Mouse (Mus musculus) thymus, postnatal 25 days (tissue): Measurements from ENCODE around the gene Anxa5.
A peak's percentile ranks its signal among the peaks of the same experiment; 100 is the strongest.

Experiments used
- DNase-seq: peaks from one replicate; pipeline ENCODE4 v3.0.0; 2022

Anxa5 gene

GRCm38 (mm10) chr3:36446506-36446905 lies 29.2 kb downstream of the Anxa5 start:
- no peak for DNase-seq

GRCm38 (mm10) chr3:36446041-36446440 lies 29.7 kb downstream of the Anxa5 start:
- DNase-seq = no peak

- peak; percentile 23 for DNase-seq
Measured at GRCm38 (mm10) chr3:36442426-36442825, 33.3 kb downstream of the Anxa5 start.

GRCm38 (mm10) chr3:36440280-36440679 lies 35.4 kb downstream of the Anxa5 start:
- DNase-seq = no peak

GRCm38 (mm10) chr3:36430360-36430759 lies 45.3 kb downstream of the Anxa5 start:
- no peak for DNase-seq

DNA sequence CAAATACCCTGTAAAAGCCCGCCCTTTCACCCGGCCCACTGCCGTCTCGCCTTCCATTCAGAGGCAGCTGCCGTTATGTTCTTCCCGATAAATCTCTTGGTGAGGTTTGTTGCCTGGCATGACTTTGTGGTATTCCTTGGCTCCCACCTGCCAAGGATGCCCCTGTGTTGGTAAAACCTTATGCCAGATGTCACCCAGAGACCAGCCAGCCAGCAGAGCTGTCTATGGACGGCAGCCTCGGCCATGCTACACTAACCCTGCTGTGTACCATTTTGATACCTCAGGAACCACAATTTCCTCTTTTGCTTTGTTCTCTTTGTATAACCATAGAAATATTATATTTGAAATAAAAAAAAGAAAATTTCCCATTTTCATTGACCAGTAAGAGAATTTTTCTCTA lies 48.3 kb downstream of the Anxa5 start:
- DNase-seq = no peak

GRCm38 (mm10) chr3:36409456-36409855 lies 66.2 kb downstream of the Anxa5 start:
- no peak for DNase-seq

DNA sequence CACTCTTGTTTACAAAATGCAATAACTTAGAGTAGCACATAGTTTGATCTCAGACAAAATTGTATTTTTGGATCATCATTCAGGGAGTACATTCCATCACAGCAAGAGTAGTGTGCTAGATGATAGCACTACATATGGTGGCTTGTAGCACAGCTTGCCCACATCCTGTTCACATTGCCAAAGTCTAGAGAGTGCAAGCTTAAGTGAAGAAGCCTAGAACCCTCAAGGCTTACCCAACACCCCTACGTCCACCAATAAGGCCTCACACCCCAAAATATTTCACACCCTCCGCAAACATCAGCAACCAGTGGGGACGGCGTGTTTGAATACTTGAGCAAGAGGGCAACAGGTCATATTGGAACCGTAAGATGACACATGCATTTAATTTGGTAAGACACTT lies 68.7 kb downstream of the Anxa5 start:
- DNase-seq = no peak

GRCm38 (mm10) chr3:36406340-36406739 lies 69.4 kb downstream of the Anxa5 start:
- no peak for DNase-seq

DNA sequence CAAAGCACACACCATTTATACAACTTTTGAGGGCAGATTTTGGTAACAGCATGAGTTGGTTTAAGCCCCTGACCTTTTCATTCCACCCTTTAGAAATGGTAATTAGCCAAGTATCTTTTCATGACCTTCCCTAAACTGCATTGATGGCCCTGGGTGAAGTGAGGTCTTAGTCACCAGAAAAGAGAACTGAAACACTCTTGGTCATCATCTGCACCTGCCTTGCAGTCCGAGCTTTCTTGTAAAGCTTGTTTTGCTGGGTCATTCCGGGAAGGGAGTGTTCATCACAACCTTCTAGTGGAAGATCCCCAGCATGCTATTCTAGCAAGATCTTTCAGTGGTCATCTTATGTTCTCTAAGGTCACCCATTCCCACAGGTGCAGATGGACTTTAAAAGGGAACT lies 73.8 kb downstream of the Anxa5 start:
- no peak for DNase-seq

- no peak for DNase-seq
Measured at GRCm38 (mm10) chr3:36400657-36401056, 75.0 kb downstream of the Anxa5 start.
